Mouse (Mus musculus): Measurements from ENCODE around the gene Sytl3. TPM values are rescaled to one million over a fixed set of nuclear protein-coding genes. Genes with fewer than 3 reads are reported as not detected.
"Not testable (repeated sequence)": the region's sequence is repeated elsewhere in the genome, so short reads cannot be mapped to it uniquely, and the experiment has no call there.

The Sytl3 gene
- total and polyA plus RNA-seq, 3 experiments, result 0.16 to 0.34 (median 0.23) TPM

DNA sequence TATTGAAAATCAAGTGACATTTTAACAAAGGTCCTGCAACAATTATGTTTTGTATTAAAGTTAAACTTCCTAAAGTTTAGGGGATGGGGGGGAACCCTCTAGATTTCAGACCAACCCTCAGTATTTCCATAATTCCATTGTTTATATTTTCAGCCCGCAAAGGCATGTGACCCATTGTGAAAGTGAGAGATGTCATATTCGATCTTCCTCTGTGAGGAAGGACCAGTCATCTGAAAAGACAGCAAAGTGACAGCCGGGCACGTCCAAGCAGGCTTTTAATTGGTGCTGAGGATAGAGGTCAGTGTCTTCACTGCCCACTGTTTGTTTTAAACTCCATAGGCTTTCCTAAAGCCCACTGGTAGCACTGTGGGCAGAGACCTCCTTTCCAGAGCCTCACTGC is 22.8 kb downstream of the Sytl3 start:
- H3K79me2 ChIP-seq (replicated peaks; ENCODE audit: control insufficient read depth, insufficient read depth, low read length); intact Hi-C loops (cut with DNase I); H3K4me1 ChIP-seq (ENCODE audit: control insufficient read depth, insufficient read depth, low read length); H3K4me3 ChIP-seq; DNase-seq; H3K36me3 ChIP-seq (ENCODE audit: control insufficient read depth, insufficient read depth, low read length); H3K27ac ChIP-seq; H3K9ac ChIP-seq (ENCODE audit: low read depth, low read length); H3K27me3 ChIP-seq (ENCODE audit: control insufficient read depth, insufficient read depth, low read length): not testable (repeated sequence)
- WGBS, result 83% methylated on average over 4 of the region's 4 CpGs

DNA sequence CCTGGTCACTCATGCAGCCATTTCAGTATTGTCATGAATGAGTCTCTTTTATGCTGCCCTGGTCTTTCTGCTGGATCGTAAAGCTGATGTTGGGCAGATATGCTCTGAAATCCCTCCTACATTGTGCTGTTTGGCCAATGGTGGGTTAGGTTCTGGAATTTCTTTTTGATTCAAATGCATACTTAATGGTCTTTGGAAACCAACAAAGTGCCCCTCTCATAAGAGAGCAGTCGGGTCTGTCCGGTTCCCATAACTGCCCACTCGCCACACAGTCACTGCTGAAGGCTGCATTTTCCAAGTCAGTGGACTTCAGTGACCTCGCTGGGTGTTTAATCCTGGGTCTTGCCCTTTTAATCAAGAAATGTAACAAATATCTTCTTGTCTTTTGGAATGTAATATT is 24.8 kb downstream of the Sytl3 start:
- H3K4me1 ChIP-seq (ENCODE audit: control insufficient read depth, insufficient read depth, low read length); H3K79me2 ChIP-seq (replicated peaks; ENCODE audit: control insufficient read depth, insufficient read depth, low read length); DNase-seq; H3K36me3 ChIP-seq (ENCODE audit: control insufficient read depth, insufficient read depth, low read length); H3K27ac ChIP-seq; H3K9ac ChIP-seq (ENCODE audit: low read depth, low read length); H3K27me3 ChIP-seq (ENCODE audit: control insufficient read depth, insufficient read depth, low read length); H3K4me3 ChIP-seq; intact Hi-C loops (cut with DNase I): not testable (repeated sequence)
- WGBS, result 100% methylated on average over 1 of the region's 5 CpGs

DNA sequence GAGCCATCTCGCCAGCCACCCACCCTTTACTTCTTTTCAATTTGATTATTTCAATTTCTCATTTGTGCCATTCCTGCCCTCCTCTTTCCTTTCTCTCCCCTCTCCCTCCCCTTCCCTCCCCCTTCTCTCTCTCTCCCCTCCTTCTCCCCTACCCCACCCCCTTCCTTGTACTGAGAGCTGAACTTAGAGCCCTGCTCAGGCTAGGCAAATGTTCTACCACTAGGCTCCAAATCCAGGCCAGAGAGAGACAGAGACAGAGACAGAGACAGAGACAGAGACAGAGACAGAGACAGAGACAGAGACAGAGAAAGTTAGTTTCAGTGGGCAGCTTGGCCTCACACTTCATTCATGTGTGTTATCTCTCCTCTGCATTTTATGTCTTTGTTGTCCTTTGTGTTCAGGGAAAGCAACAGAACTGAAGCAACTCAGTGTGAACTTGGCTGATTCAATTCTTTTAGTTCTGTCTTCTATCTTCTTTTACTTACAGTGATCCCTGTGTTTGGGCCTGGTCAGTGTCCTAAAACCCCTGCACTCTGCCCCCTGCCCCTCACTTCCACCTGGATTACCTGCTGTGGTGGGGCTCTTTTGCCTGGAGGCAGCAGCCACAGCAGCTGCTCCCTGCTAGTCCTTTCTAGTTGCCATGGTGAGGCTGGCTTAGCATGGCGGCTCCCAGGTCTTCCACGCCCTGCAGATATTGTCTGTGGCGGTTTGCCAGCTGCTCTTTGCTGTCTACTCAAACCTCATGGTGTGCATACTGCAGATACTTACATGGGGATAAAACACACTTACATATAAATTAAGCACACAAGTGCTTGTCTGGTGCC is 25.8 kb downstream of the Sytl3 start:
- H3K4me1 ChIP-seq (ENCODE audit: control insufficient read depth, insufficient read depth, low read length); H3K4me3 ChIP-seq; H3K79me2 ChIP-seq (replicated peaks; ENCODE audit: control insufficient read depth, insufficient read depth, low read length); H3K27ac ChIP-seq; H3K36me3 ChIP-seq (ENCODE audit: control insufficient read depth, insufficient read depth, low read length); DNase-seq; intact Hi-C loops (cut with DNase I); H3K27me3 ChIP-seq (ENCODE audit: control insufficient read depth, insufficient read depth, low read length); H3K9ac ChIP-seq (ENCODE audit: low read depth, low read length): not testable (repeated sequence)
- WGBS, result no CpG with 5 or more reads among the region's 4 CpGs

DNA sequence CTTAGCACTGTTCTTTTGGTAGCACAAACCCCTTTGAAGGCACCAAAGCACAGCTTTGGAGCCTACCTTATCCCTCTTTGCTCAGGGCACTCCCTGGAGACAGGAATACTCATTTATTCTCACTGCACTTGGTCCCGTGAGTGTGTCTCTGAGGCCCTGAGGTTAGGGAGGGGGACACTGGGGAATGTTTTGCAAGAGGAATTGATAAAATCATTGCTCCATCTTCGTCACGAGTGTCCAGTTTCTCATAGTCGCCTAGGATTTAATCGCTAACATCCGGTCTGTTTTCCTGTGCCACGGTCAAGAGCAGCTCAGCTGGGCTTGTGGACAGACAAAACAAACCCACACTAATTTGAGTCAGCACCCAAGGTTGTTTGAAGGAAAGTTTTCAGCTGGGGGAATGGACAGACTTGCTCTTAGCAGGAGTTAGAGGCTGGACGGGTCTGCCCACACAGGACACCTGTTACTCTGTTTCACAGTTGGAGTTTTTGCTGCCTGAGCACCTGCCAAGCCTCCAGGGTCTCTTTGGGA is 26.5 kb downstream of the Sytl3 start:
- H3K4me3 ChIP-seq; H3K27me3 ChIP-seq (ENCODE audit: control insufficient read depth, insufficient read depth, low read length); intact Hi-C loops (cut with DNase I); H3K79me2 ChIP-seq (replicated peaks; ENCODE audit: control insufficient read depth, insufficient read depth, low read length); H3K9ac ChIP-seq (ENCODE audit: low read depth, low read length); H3K27ac ChIP-seq; H3K36me3 ChIP-seq (ENCODE audit: control insufficient read depth, insufficient read depth, low read length); H3K4me1 ChIP-seq (ENCODE audit: control insufficient read depth, insufficient read depth, low read length): not testable (repeated sequence)
- DNase-seq, result peak in 1 of 2 experiments; percentile 33
- WGBS, result 41% methylated on average over 5 of the region's 8 CpGs

DNA sequence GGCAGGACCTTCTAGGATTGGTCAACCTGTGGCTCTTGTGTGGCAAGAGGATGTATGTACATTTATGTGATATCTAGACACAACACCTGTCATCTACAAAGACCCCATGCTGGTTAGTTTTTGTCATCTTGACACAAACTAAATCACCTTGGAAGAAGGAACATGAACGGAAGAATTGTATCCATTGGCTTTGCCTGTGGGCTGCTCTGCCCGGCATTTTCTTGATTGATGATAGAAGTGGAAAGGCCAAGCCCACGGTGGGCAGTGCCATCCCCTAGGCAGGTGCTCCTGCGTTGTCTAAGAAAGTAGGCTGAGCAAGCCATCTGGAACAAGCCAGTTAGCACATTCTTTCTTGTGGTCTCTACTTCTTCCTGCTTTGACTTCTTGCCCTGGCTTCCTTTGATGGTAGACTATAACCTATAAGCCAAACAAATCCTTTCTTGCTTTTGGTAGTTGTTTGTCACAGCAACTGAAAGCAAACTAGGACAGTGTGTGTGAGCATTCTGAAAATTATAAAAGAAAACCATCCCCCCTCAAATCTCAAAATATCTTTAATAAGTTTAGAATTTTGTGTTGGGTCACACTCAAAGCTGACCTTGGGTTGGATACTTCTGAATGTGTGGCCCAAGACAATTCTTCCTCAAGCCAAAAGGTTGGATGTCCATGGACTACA is 27.5 kb downstream of the Sytl3 start:
- H3K4me1 ChIP-seq (ENCODE audit: control insufficient read depth, insufficient read depth, low read length); H3K9ac ChIP-seq (ENCODE audit: low read depth, low read length); DNase-seq; intact Hi-C loops (cut with DNase I); H3K36me3 ChIP-seq (ENCODE audit: control insufficient read depth, insufficient read depth, low read length); H3K4me3 ChIP-seq; H3K79me2 ChIP-seq (replicated peaks; ENCODE audit: control insufficient read depth, insufficient read depth, low read length); H3K27ac ChIP-seq; H3K27me3 ChIP-seq (ENCODE audit: control insufficient read depth, insufficient read depth, low read length): not testable (repeated sequence)
- WGBS, result 100% methylated on average over 3 of the region's 4 CpGs

DNA sequence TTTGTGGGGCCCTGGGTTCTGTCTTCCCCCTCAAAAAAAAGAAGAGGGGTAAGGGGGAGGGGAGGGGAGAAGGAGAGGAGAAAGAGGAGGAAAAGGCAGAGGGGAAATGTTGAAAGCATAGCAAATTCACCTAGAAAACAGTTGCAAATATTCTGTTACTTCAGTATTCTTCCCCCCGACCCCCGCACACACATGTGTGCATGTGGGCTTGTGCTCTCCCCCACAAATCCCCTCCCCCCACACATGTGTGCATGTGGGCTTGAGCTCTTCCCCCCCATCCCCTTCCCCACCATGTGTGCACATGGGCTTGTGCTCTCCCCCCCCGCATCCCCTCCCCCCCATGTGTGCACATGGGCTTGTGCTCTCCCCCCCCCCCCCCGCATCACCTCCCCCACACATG is 30.5 kb downstream of the Sytl3 start:
- H3K4me3 ChIP-seq; H3K9ac ChIP-seq (ENCODE audit: low read depth, low read length); intact Hi-C loops (cut with DNase I); DNase-seq; H3K4me1 ChIP-seq (ENCODE audit: control insufficient read depth, insufficient read depth, low read length); H3K79me2 ChIP-seq (replicated peaks; ENCODE audit: control insufficient read depth, insufficient read depth, low read length); H3K27me3 ChIP-seq (ENCODE audit: control insufficient read depth, insufficient read depth, low read length); H3K27ac ChIP-seq; H3K36me3 ChIP-seq (ENCODE audit: control insufficient read depth, insufficient read depth, low read length): not testable (repeated sequence)
- 93% methylated on average over 3 of the region's 4 CpGs for WGBS

DNA sequence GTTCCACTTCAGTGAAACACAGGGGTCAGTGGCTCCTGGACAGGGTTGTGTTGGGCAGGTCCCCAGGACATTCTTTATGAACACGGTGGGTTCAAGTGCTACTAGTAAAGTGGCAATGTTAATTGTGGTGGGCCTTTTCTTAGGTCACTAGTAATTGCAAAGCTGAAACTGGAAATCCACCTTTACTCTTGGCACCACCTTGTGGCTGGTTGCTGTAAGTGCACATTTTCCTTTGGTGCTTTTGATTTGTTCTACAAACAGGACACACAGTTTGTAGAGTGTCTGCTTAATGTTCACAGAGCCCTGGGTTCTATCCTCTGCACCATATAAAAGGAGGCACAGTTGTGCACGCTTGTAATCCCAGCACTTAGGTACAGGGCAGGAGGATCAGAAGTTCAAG is 32.7 kb downstream of the Sytl3 start:
- H3K36me3 ChIP-seq (ENCODE audit: control insufficient read depth, insufficient read depth, low read length); H3K27ac ChIP-seq; intact Hi-C loops (cut with DNase I); H3K9ac ChIP-seq (ENCODE audit: low read depth, low read length); H3K4me3 ChIP-seq; H3K79me2 ChIP-seq (replicated peaks; ENCODE audit: control insufficient read depth, insufficient read depth, low read length); H3K27me3 ChIP-seq (ENCODE audit: control insufficient read depth, insufficient read depth, low read length); H3K4me1 ChIP-seq (ENCODE audit: control insufficient read depth, insufficient read depth, low read length): not testable (repeated sequence)
- TF ChIP-seq CTCF (IDR thresholded peaks at IDR 0.05), result peak; percentile 82
- peak; percentile 80 to 88 for DNase-seq
- 5% methylated on average over 2 of the region's 2 CpGs for WGBS

DNA sequence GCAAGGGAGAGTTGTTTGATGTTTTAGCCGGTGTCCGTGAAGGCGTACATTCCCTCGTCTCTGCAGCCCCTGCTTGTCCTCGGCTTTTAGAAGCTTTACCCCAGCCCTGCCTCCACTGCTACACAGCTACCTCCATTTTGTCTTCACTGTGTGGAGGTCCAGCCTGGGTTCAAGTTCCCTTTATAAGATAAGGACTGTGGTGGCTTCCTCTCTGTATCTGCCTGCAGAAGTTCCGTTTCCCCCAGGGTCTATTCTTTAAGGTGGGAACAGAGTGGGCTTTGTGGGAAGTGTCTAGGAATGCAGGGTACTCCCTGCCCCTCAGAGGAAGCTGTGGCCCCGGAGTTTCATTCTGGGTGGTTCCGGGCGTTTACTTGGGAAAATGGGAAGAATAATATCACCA is 36.8 kb downstream of the Sytl3 start:
- intact Hi-C loops (cut with DNase I); H3K4me1 ChIP-seq (ENCODE audit: control insufficient read depth, insufficient read depth, low read length): not testable (repeated sequence)
- 67% methylated on average over 9 of the region's 9 CpGs for WGBS

DNA sequence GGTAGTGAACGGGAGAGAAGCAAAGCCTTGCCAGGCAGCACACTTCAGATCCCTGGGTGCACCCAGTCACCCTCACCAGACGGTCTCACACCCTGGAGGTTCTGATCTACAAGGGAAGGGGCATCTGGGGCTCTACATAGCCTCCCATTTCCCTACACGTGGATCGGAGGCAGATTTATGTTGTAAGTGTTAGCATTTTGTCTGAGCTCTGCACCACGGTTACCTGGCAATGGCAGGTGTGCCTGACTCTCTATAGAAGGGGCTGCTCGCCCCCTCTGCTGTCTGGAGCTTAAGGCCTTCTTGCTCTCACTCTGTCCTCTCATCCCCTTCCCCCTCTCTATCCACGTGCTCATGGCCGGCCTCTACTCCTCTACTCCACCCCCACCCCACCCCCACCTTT is 37.6 kb downstream of the Sytl3 start:
- H3K36me3 ChIP-seq (ENCODE audit: control insufficient read depth, insufficient read depth, low read length); H3K27me3 ChIP-seq (ENCODE audit: control insufficient read depth, insufficient read depth, low read length); H3K4me1 ChIP-seq (ENCODE audit: control insufficient read depth, insufficient read depth, low read length); H3K79me2 ChIP-seq (replicated peaks; ENCODE audit: control insufficient read depth, insufficient read depth, low read length); DNase-seq; H3K9ac ChIP-seq (ENCODE audit: low read depth, low read length); H3K4me3 ChIP-seq; H3K27ac ChIP-seq; intact Hi-C loops (cut with DNase I): not testable (repeated sequence)
- 61% methylated on average over 8 of the region's 8 CpGs for WGBS

More for the DNA sequence above, 36.8 kb downstream of the Sytl3 start:
- H3K27me3 ChIP-seq (ENCODE audit: control insufficient read depth, insufficient read depth, low read length); DNase-seq; H3K27ac ChIP-seq; H3K4me3 ChIP-seq; H3K9ac ChIP-seq (ENCODE audit: low read depth, low read length); H3K36me3 ChIP-seq (ENCODE audit: control insufficient read depth, insufficient read depth, low read length); H3K79me2 ChIP-seq (replicated peaks; ENCODE audit: control insufficient read depth, insufficient read depth, low read length): not testable (repeated sequence)
